Mouse (Mus musculus): ENCODE data around the gene Cope. TPM values are rescaled to one million over a fixed set of nuclear protein-coding genes. Genes with fewer than 3 reads are reported as not detected.

Cope gene
- total and polyA plus RNA-seq, 2 experiments from 2014 or later = 97.1 to 264 TPM

GRCm38 (mm10) chr8:70315624-70316510, 13.5 kb downstream of the Cope start, which contains the start of gene Cers1:
Cers1 (plus strand) TSS chr8:70315775.
- H3K9ac ChIP-seq (replicated peaks; ENCODE audit: low read length, poor library complexity, severe bottlenecking) = peak within 1 kb of the TSS; percentile 81
- 2% methylated on average over 55 of the region's 66 CpGs for WGBS
- ATAC-seq (ENCODE audit: low FRiP score) (peak; percentile 66), DNase-seq (ENCODE audit: low spot score) (peak; percentile 84)
- no peaks in the 10 kb centered on the region for H3K9me3 ChIP-seq (ENCODE audit: low read length)
- peak within 1 kb of the TSS; percentile 91 for H3K4me2 ChIP-seq (ENCODE audit: low read depth, low read length, poor library complexity, severe bottlenecking)
- no peak for TF ChIP-seq CTCF (IDR thresholded peaks at IDR 0.05)
- H3K27ac ChIP-seq (ENCODE audit: low read depth, low read length) = peak within 1 kb of the TSS; percentile 92
- H3K36me3 ChIP-seq (ENCODE audit: insufficient read depth, low read length) = peaks cover 40% of the 10 kb centered on the region
- no peaks in the 10 kb centered on the region for H3K27me3 ChIP-seq (ENCODE audit: insufficient read depth, low read length)
- peak within 1 kb of the TSS; percentile 62 for H3K4me3 ChIP-seq (ENCODE audit: low read depth, low read length)
- H3K4me1 ChIP-seq (ENCODE audit: insufficient read depth, low read length) = 0 out of 2 replicates have a peak, but pooled peaks cover 5% of the 10 kb centered on the region

GRCm38 (mm10) chr8:70316511-70317504, 14.5 kb downstream of the Cope start:
- Histone ChIP-seq H3K27ac (ENCODE audit: low read depth, low read length) (peak overlapping the region; percentile 92), H3K4me2 (ENCODE audit: low read depth, low read length, poor library complexity, severe bottlenecking) (peak overlapping the region; percentile 91), H3K9me3 (ENCODE audit: low read length) (no peaks in the 10 kb centered on the region), H3K36me3 (ENCODE audit: insufficient read depth, low read length) (peaks cover 35% of the 10 kb centered on the region), H3K4me1 (ENCODE audit: insufficient read depth, low read length) (0 out of 2 replicates have a peak, but pooled peaks cover 5% of the 10 kb centered on the region), H3K27me3 (ENCODE audit: insufficient read depth, low read length) (no peaks in the 10 kb centered on the region), H3K4me3 (ENCODE audit: low read depth, low read length) (peak overlapping the region; percentile 62), H3K9ac (replicated peaks; ENCODE audit: low read length, poor library complexity, severe bottlenecking) (peak overlapping the region; percentile 81)
- TF ChIP-seq CTCF (IDR thresholded peaks at IDR 0.05) = peak; percentile 20; the same call in 1 of the 2 replicates
- WGBS = 7% methylated on average over 15 of the region's 15 CpGs
- ATAC-seq (ENCODE audit: low FRiP score) (peak; percentile 78), DNase-seq (ENCODE audit: low spot score) (peak; percentile 99)

GRCm38 (mm10) chr8:70317872-70318271, 15.6 kb downstream of the Cope start:
- ATAC-seq (ENCODE audit: low FRiP score) (no peak), DNase-seq (ENCODE audit: low spot score) (no peak)
- Histone ChIP-seq H3K4me2 (ENCODE audit: low read depth, low read length, poor library complexity, severe bottlenecking) (peak overlapping the region; percentile 91), H3K27me3 (ENCODE audit: insufficient read depth, low read length) (no peaks in the 10 kb centered on the region), H3K9ac (replicated peaks; ENCODE audit: low read length, poor library complexity, severe bottlenecking) (no peak overlapping the region), H3K9me3 (ENCODE audit: low read length) (no peaks in the 10 kb centered on the region), H3K4me3 (ENCODE audit: low read depth, low read length) (peak overlapping the region; percentile 62; the same call in 1 of the 2 replicates), H3K27ac (ENCODE audit: low read depth, low read length) (peak overlapping the region; percentile 92), H3K4me1 (ENCODE audit: insufficient read depth, low read length) (0 out of 2 replicates have a peak, but pooled peaks cover 5% of the 10 kb centered on the region), H3K36me3 (ENCODE audit: insufficient read depth, low read length) (peaks cover 34% of the 10 kb centered on the region)
- WGBS = 82% methylated on average over 5 of the region's 5 CpGs
- TF ChIP-seq CTCF (IDR thresholded peaks at IDR 0.05) = no peak

DNA sequence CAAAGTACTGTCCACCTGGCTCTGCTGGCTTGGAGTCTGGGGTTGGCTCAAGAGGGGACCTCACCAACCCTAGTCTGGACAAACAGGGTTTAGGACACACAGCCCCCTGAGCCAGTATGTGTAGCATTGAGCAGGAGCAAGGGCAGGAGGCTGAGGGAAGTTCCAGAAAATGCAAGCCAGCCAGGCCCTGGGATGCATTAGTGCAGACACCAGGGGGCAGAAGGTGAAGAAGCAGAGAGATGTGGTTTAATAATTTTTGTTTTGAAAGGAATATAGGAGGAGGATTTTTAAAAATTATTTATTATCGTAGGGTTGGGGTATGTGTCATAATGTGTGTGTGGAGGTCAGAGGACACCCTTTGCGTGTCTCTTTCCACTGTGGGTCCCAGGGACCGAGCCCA, 21.4 kb downstream of the Cope start:
- Histone ChIP-seq H3K4me1 (ENCODE audit: insufficient read depth, low read length) (no peaks in the 10 kb centered on the region), H3K27ac (ENCODE audit: low read depth, low read length) (no peak overlapping the region), H3K27me3 (ENCODE audit: insufficient read depth, low read length) (no peaks in the 10 kb centered on the region), H3K4me2 (ENCODE audit: low read depth, low read length, poor library complexity, severe bottlenecking) (no peak overlapping the region), H3K9me3 (ENCODE audit: low read length) (no peaks in the 10 kb centered on the region), H3K36me3 (ENCODE audit: insufficient read depth, low read length) (peaks cover 54% of the 10 kb centered on the region), H3K9ac (replicated peaks; ENCODE audit: low read length, poor library complexity, severe bottlenecking) (no peak overlapping the region), H3K4me3 (ENCODE audit: low read depth, low read length) (no peak overlapping the region)
- WGBS = 94% methylated on average over 3 of the region's 3 CpGs
- no peak for DNase-seq (ENCODE audit: low spot score)
- TF ChIP-seq CTCF (IDR thresholded peaks at IDR 0.05) = no peak
- ATAC-seq (ENCODE audit: low FRiP score) = no peak

DNA sequence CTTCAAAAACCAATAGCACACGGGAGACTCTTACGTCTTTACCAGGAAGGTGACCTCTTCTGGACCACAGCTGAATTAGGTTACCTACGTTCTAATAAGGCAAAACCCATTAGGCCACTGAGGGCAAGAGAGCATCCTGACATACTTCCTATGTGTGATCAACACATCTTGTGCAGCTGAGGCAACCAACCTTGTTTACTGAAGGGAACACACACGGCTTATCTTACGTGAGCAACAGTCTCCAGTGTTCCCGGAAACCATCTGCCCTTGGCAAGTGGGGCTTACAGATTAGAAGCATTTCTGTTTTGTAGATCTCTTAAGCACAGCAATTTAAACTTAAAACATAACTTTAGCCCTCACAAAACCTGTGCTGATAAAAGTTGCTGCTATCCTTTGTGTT, 25.2 kb downstream of the Cope start:
- H3K36me3 ChIP-seq (ENCODE audit: insufficient read depth, low read length) = peaks cover 51% of the 10 kb centered on the region

More for the DNA sequence above, 25.2 kb downstream of the Cope start:
- no peaks in the 10 kb centered on the region for H3K27me3 ChIP-seq (ENCODE audit: insufficient read depth, low read length)
- H3K4me2 ChIP-seq (ENCODE audit: low read depth, low read length, poor library complexity, severe bottlenecking) = no peak overlapping the region
- DNase-seq (ENCODE audit: low spot score) (no peak), ATAC-seq (ENCODE audit: low FRiP score) (no peak)
- 93% methylated on average over 6 of the region's 6 CpGs for WGBS
- H3K27ac ChIP-seq (ENCODE audit: low read depth, low read length) = no peak overlapping the region
- no peak overlapping the region for H3K4me3 ChIP-seq (ENCODE audit: low read depth, low read length)
- TF ChIP-seq CTCF (IDR thresholded peaks at IDR 0.05) = no peak
- H3K9ac ChIP-seq (replicated peaks; ENCODE audit: low read length, poor library complexity, severe bottlenecking) = no peak overlapping the region
- H3K4me1 ChIP-seq (ENCODE audit: insufficient read depth, low read length) = 0 out of 2 replicates have a peak, but pooled peaks cover 3% of the 10 kb centered on the region
- H3K9me3 ChIP-seq (ENCODE audit: low read length) = no peaks in the 10 kb centered on the region
